Mouse (Mus musculus) limb, embryonic 12.5 days (tissue): ENCODE measurements around the gene Kif3a. TPM values are rescaled to one million over a fixed set of nuclear protein-coding genes. Genes with fewer than 3 reads are reported as not detected.
"Not testable (repeated sequence)": the region's sequence is repeated elsewhere in the genome, so short reads cannot be mapped to it uniquely, and the experiment has no call there.

Source experiments
- ATAC-seq: fragments of 200-750 bp; cut with Nextera tagmentation; 2 replicates; pipeline ENCODE4 v1.8.0; 2017; ENCODE audit warnings: low read depth, moderate TSS enrichment; ENCODE audit not compliant: insufficient number of reproducible peaks, insufficient read depth, low FRiP score, low TSS enrichment
- H3K27ac ChIP-seq: fragments of 300-500 bp; sonication (generic); 2 replicates; pipeline ENCODE4 v1.5.1; 2016; ENCODE audit warnings: mild to moderate bottlenecking, moderate library complexity
- H3K27me3 ChIP-seq: fragments of 300-500 bp; sonication (generic); 2 replicates; pipeline ENCODE4 v1.6.1; 2016; ENCODE audit warnings: mild to moderate bottlenecking, moderate library complexity
- H3K36me3 ChIP-seq: fragments of 300-500 bp; sonication (generic); 2 replicates; pipeline ENCODE4 v1.6.1; 2016; ENCODE audit warnings: mild to moderate bottlenecking, moderate library complexity
- H3K4me1 ChIP-seq: fragments of 300-500 bp; sonication (generic); replicated peaks from 2 replicates; pipeline ENCODE4 v1.6.1; 2016
- H3K4me2 ChIP-seq: fragments of 300-500 bp; sonication (generic); 2 replicates; pipeline ENCODE4 v1.6.1; 2016; ENCODE audit warnings: mild to moderate bottlenecking, moderate library complexity
- H3K4me3 ChIP-seq: fragments of 300-500 bp; sonication (generic); replicated peaks from 2 replicates; pipeline ENCODE4 v1.5.1; 2016; ENCODE audit warnings: mild to moderate bottlenecking
- H3K9ac ChIP-seq: fragments of 300-500 bp; sonication (generic); replicated peaks from 2 replicates; pipeline ENCODE4 v1.6.1; 2016; ENCODE audit warnings: mild to moderate bottlenecking, moderate library complexity
- H3K9me3 ChIP-seq: fragments of 300-500 bp; sonication (generic); 2 replicates; pipeline ENCODE4 v1.6.1; 2016; ENCODE audit warnings: mild to moderate bottlenecking, moderate library complexity
- WGBS: fragments of 180-500 bp; shearing (Covaris S2); methylation state at CpG from one replicate; pipeline ENCODE4 v1.1.7; 2016; 5-methylcytosine and 5-hydroxymethylcytosine counted together
- polyA plus RNA-seq: library from polyadenylated mRNA; unstranded; fragments of >200 nt; fragmentation: Nextera tagmentation; extraction: Ambion mirVana; gene quantifications from 2 replicates; pipeline ENCODE4 v1.2.1, GENCODE M21; 2016

The Kif3a gene
- polyA plus RNA-seq, 1 experiment from 2014 or later, result 84.6 TPM

GRCm38 (mm10) chr11:53546271-53546670 lies 20.9 kb upstream of the Kif3a start:
- 35% methylated on average over 6 of the region's 6 CpGs for WGBS
- ATAC-seq, result no peak
- H3K36me3 ChIP-seq, result peaks cover 12% of the 10 kb centered on the region
- no peaks in the 10 kb centered on the region for H3K9me3 ChIP-seq
- H3K27me3 ChIP-seq, result no peaks in the 10 kb centered on the region
- peaks cover 14% of the 10 kb centered on the region for H3K4me1 ChIP-seq
- H3K4me3 ChIP-seq, result no peak overlapping the region
- H3K27ac ChIP-seq, result no peak overlapping the region
- no peak overlapping the region for H3K9ac ChIP-seq
- no peak overlapping the region for H3K4me2 ChIP-seq

- no peak overlapping the region for H3K27ac ChIP-seq
- no peak overlapping the region for H3K9ac ChIP-seq
- no peak overlapping the region for H3K4me2 ChIP-seq
- no peak overlapping the region for H3K4me3 ChIP-seq
- H3K27me3 ChIP-seq, result no peaks in the 10 kb centered on the region
- no peak for ATAC-seq
- H3K4me1 ChIP-seq, result peaks cover 14% of the 10 kb centered on the region
- H3K36me3 ChIP-seq, result peaks cover 1% of the 10 kb centered on the region; the same call in 1 of the 2 replicates
- 90% methylated on average over 6 of the region's 6 CpGs for WGBS
- no peaks in the 10 kb centered on the region for H3K9me3 ChIP-seq
Measured at GRCm38 (mm10) chr11:53547566-53547965, 19.6 kb upstream of the Kif3a start.

GRCm38 (mm10) chr11:53548036-53548605 lies 19.1 kb upstream of the Kif3a start:
- WGBS, result 81% methylated on average over 19 of the region's 19 CpGs
- peaks cover 14% of the 10 kb centered on the region for H3K4me1 ChIP-seq
- no peak for ATAC-seq
- no peaks in the 10 kb centered on the region; the same call in 1 of the 2 replicates for H3K36me3 ChIP-seq
- H3K4me3 ChIP-seq, result no peak overlapping the region
- H3K27ac ChIP-seq, result no peak overlapping the region
- no peaks in the 10 kb centered on the region for H3K9me3 ChIP-seq
- H3K9ac ChIP-seq, result no peak overlapping the region
- no peaks in the 10 kb centered on the region for H3K27me3 ChIP-seq
- no peak overlapping the region for H3K4me2 ChIP-seq

- H3K9me3 ChIP-seq, result no peaks in the 10 kb centered on the region
- no peaks in the 10 kb centered on the region for H3K36me3 ChIP-seq
- 100% methylated on average over 1 of the region's 1 CpGs for WGBS
- peaks cover 14% of the 10 kb centered on the region for H3K4me1 ChIP-seq
- H3K27ac ChIP-seq, result no peak overlapping the region
- no peak overlapping the region for H3K4me3 ChIP-seq
- H3K27me3 ChIP-seq, result no peaks in the 10 kb centered on the region
- H3K9ac ChIP-seq, result no peak overlapping the region
- H3K4me2 ChIP-seq, result no peak overlapping the region
- no peak for ATAC-seq
Measured at GRCm38 (mm10) chr11:53550714-53551113, 16.5 kb upstream of the Kif3a start.

- Histone ChIP-seq H3K9ac (no peak overlapping the region), H3K27ac (no peak overlapping the region), H3K4me1 (peaks cover 7% of the 10 kb centered on the region; the same call in 1 of the 2 replicates), H3K27me3 (no peaks in the 10 kb centered on the region), H3K9me3 (no peaks in the 10 kb centered on the region), H3K4me2 (no peak overlapping the region), H3K36me3 (no peaks in the 10 kb centered on the region), H3K4me3 (no peak overlapping the region)
- WGBS, result 78% methylated on average over 12 of the region's 12 CpGs
- no peak for ATAC-seq
Measured at GRCm38 (mm10) chr11:53551754-53552153, 15.4 kb upstream of the Kif3a start.

- ATAC-seq, H3K9me3 ChIP-seq, H3K4me1 ChIP-seq, H3K27me3 ChIP-seq, H3K4me3 ChIP-seq, H3K36me3 ChIP-seq, H3K27ac ChIP-seq, H3K4me2 ChIP-seq, H3K9ac ChIP-seq: not testable (repeated sequence)
- 96% methylated on average over 14 of the region's 20 CpGs for WGBS
Measured at GRCm38 (mm10) chr11:53556529-53556928, 10.7 kb upstream of the Kif3a start.

- not testable (repeated sequence) for H3K4me1 ChIP-seq, H3K9ac ChIP-seq, H3K27me3 ChIP-seq, ATAC-seq, H3K36me3 ChIP-seq, H3K4me2 ChIP-seq, H3K4me3 ChIP-seq, H3K27ac ChIP-seq, H3K9me3 ChIP-seq
- WGBS, result 92% methylated on average over 1 of the region's 3 CpGs
Measured at GRCm38 (mm10) chr11:53557992-53558391, 9.2 kb upstream of the Kif3a start.

- not testable (repeated sequence) for H3K4me2 ChIP-seq, H3K27me3 ChIP-seq, H3K4me3 ChIP-seq, H3K27ac ChIP-seq, H3K4me1 ChIP-seq, H3K9me3 ChIP-seq, ATAC-seq, H3K9ac ChIP-seq, H3K36me3 ChIP-seq
- whole genome bisulfite sequencing, result 82% methylated on average over 2 of the region's 3 CpGs
Measured at GRCm38 (mm10) chr11:53559980-53560379, 7.2 kb upstream of the Kif3a start.

GRCm38 (mm10) chr11:53561986-53562385 lies 5.2 kb upstream of the Kif3a start:
- no peak for ATAC-seq
- H3K27ac ChIP-seq, result no peak overlapping the region
- no peak overlapping the region for H3K4me3 ChIP-seq
- WGBS, result 79% methylated on average over 2 of the region's 2 CpGs
- no peaks in the 10 kb centered on the region for H3K9me3 ChIP-seq
- H3K27me3 ChIP-seq, result no peaks in the 10 kb centered on the region
- H3K9ac ChIP-seq, result no peak overlapping the region
- no peaks in the 10 kb centered on the region for H3K36me3 ChIP-seq
- no peak overlapping the region for H3K4me2 ChIP-seq
- 0 out of 2 replicates have a peak, but pooled peaks cover 4% of the 10 kb centered on the region for H3K4me1 ChIP-seq

- H3K9ac ChIP-seq, result no peak overlapping the region; the same call in 1 of the 2 replicates
Measured at GRCm38 (mm10) chr11:53566646-53567045, 533 bp upstream of the Kif3a start.

GRCm38 (mm10) chr11:53580562-53580961 lies 13.4 kb downstream of the Kif3a start:
- H3K27ac ChIP-seq, result no peak overlapping the region
- 97% methylated on average over 3 of the region's 3 CpGs for WGBS
- peaks cover 2% of the 10 kb centered on the region; the same call in 1 of the 2 replicates for H3K9me3 ChIP-seq
- no peak overlapping the region for H3K4me3 ChIP-seq
- H3K9ac ChIP-seq, result no peak overlapping the region
- H3K36me3 ChIP-seq, result peaks cover 71% of the 10 kb centered on the region
- H3K4me1 ChIP-seq, result no peaks in the 10 kb centered on the region
- no peaks in the 10 kb centered on the region for H3K27me3 ChIP-seq
- no peak for ATAC-seq
- H3K4me2 ChIP-seq, result no peak overlapping the region

More at GRCm38 (mm10) chr11:53566646-53567045, 533 bp upstream of the Kif3a start:
- H3K4me2 ChIP-seq, result peak overlapping the region; percentile 76
- H3K9me3 ChIP-seq, result no peaks in the 10 kb centered on the region
- H3K27ac ChIP-seq, result no peak overlapping the region
- peak; percentile 24; the same call in 1 of the 2 replicates for ATAC-seq
- H3K4me1 ChIP-seq, result peaks cover 11% of the 10 kb centered on the region; the same call in 1 of the 2 replicates
- WGBS, result 93% methylated on average over 4 of the region's 4 CpGs
- peaks cover 11% of the 10 kb centered on the region for H3K36me3 ChIP-seq
- H3K27me3 ChIP-seq, result no peaks in the 10 kb centered on the region
- peak overlapping the region; percentile 69 for H3K4me3 ChIP-seq

GRCm38 (mm10) chr11:53583151-53583550 lies 16.0 kb downstream of the Kif3a start:
- no peak overlapping the region for H3K4me2 ChIP-seq
- no peak for ATAC-seq
- peaks cover 2% of the 10 kb centered on the region; the same call in 1 of the 2 replicates for H3K9me3 ChIP-seq
- no peak overlapping the region for H3K4me3 ChIP-seq
- peaks cover 77% of the 10 kb centered on the region for H3K36me3 ChIP-seq
- no peaks in the 10 kb centered on the region for H3K27me3 ChIP-seq
- peaks cover 14% of the 10 kb centered on the region; the same call in 1 of the 2 replicates for H3K4me1 ChIP-seq
- H3K27ac ChIP-seq, result no peak overlapping the region
- H3K9ac ChIP-seq, result no peak overlapping the region
- 82% methylated on average over 10 of the region's 10 CpGs for WGBS
